Mouse (Mus musculus): ENCODE measurements around the gene 4930432K21Rik.

The 4930432K21Rik gene

DNA sequence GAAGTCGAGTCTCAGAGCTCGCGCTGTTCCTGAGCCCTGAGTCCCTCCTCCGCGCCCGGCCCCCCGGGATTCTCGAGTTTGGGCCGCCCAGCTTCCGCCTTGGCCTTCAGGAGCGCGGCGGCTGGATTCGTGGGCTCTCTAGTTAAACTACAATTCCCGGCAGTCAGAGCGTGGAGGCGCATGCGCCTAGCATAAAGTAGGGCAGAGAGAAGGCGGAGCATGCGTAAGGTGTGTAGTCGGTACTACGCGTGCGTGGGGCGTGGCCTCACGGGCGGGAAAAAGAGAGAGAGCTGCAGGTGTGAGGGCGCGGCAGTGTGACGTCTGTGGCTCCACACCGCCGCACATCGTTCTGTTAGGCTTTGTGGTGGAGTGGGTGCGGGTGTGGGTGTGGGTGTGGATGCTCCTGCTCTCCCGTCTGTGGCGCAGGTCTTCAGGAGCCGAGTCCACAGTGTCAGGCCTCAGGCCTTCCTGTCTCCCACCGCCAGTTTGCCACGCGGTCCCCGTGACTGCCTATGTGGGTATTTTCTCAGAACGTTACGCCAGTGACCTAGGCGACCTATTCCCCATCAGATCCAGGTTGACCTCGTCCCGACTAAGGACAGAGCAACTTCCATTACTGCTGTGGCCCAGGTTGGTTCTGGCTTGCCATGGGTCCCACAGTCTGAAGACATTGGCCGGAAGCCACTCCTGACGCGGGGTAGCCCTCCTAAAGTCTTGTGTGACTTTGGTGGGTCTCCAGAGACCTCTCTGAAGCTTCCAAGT lies at the start of gene 4930432K21Rik, which contains the start of gene Cc2d1a:
Gene 4930432K21Rik, plus strand, starts transcription at position 257 of the 762 bp plus-strand sequence.
Gene Cc2d1a, minus strand, starts transcription at position 168 of the 762 bp plus-strand sequence.
- in situ Hi-C loops (cut with MboI, MseI) = no loop called here

DNA sequence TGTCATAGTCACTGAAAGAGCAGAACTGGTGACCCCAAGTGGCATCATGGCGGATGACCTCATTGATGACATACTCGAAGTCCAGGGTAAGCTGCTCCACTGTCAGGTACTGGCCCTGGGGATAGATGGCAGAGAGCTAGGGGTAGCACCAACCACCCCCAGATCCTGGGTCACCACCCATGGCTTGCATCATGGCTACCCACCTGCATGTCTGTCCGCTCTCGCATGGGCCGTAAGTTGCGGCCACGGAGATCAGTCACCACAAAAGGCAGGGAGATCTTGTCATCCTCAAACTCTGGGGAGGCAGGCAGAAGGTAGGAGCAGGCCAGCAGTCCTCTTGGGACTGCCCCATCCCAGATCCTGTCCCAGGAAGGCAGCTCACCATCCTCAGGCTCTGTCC lies 49.4 kb upstream of the 4930432K21Rik start:
- in situ Hi-C loops (cut with MboI, MseI) = loop anchor here in 1 of 2 experiments (5.0 kb wide), 1 partner anchor 41 kb away; no protein-coding TSS in a partner anchor

DNA sequence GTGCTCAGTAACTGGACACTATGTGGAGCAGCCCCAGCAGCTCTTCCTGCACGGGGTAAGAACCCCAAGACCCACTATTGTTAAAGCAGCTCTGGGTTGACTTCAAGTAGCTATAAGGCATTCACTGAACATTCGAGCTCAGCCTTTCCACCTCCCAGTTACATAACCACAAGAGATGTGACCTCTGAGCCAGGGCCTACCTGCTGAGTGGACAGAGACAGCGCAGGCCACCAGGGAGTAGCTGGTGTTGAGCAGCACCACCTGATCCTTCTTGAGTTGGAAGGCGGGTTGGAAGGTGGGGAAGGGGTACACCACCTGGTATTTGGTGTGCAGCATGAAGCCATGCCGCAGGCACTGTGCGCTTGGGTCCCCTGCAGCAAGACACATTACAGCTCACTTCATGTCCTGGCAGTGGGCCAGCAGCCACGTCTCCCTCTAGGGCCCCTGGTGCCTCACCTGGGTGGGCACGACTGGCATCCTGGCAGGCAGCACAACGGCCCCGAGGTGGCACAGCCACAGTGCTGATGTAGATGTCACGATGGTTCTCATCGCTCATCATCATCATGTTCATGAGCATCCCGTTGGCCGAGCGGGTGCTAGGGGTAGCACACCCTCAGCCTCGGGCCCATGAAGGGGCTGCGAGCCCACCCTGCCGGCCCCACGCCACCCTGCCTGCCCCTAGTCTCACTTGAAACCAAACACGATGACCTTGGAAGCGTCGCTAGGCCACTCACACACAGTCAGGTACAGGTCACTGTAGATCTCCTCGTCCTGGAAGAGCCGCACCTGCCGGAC lies 46.2 kb upstream of the 4930432K21Rik start:
- in situ Hi-C loops (cut with MboI, MseI) = loop anchor here in 1 of 2 experiments (25.0 kb wide), 2 partner anchors 914 to 1339 kb away; partner anchors contain the start of gene Zfp330

DNA sequence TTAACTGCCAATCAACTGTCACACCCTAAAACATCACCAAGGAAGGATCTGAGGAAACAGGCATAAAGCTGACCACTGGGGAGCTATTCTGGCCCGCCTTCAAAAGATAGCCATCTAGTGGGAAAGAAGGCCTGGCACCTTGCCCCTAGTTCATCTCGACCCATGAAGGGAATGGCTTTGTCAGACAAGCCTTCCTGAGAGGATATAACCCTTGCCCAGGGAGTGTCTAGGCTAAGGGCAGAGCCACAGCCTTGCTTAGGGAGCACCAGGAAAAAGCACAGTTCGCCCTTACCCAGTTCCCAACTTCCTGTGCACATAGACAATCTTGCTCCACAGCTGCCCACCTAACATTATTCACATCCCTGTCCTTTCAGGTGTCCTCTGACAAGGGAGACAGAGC lies 44.2 kb upstream of the 4930432K21Rik start:
- in situ Hi-C loops (cut with MboI, MseI) = loop anchor here in 1 of 2 experiments (25.0 kb wide), 2 partner anchors 916 to 1341 kb away; partner anchors contain the start of gene Zfp330

DNA sequence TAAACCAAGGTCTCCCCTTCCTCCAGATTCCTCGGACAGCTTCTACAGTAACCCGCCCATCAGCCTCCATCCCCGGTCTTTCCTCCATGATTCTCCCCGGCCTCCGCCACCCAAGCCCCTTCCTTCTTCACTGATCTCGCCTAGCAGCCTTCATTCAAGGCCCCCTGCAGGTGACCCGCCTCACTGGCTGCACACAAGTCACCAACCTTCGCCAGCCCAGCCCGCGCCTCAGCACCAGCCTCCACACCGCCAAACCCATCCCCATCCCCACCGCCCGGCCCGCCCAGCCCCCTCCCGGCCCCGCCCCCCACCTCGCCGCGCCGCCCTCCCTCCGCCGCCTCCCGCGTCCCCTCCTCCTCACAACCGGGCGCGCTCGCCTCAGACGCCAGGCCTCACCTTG lies 43.6 kb upstream of the 4930432K21Rik start:
- in situ Hi-C loops (cut with MboI, MseI) = loop anchor here in 1 of 2 experiments (25.0 kb wide), 2 partner anchors 917 to 1342 kb away; partner anchors contain the start of gene Zfp330

DNA sequence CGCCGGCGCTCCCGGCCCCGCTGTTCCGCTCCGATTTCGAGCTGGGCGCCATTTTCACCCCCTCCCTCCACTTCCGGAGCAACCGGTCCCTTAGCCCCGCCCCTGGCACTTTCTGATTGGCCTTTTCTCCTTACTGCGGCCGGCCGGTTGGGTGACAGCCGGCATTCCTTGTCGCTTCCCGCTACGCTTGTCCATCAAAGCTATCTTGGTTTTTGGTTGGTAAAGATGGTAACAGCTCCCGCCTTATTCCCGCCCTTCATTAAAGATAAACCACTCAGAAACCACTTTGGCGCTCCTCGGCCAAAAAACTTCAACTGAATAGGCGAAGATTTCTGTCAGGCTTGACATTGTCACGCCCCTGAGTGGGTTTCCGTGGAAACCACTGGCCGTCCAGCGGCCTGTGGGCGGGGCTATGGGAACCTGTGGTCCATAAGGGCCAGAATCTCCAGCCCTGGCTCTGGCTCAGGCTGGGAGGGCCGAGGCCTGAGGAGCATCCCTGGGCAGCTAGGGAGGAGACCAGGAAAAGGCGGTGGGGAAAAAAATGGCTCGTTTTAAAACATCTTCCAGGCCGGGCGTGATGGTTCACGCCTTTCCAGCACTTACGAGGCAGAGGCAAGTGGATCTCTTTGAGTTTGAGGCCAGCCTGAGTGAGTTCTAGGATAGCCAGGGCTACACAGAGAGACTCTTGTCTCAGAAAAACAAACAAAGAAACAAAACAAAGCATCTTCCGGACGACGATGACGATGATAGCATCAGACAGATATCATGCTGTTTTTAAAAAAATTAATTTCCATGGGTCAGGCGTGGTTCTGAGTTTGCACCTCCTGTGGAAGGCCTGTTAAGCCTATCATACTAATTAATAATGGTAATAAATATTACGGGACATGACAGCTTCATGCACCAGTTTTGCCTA lies 42.9 kb upstream of the 4930432K21Rik start, which contains the start of gene Dcaf15:
Gene Dcaf15, minus strand, starts transcription at position 72 of the 913 bp plus-strand sequence.
- in situ Hi-C loops (cut with MboI, MseI) = loop anchor here in 1 of 2 experiments (25.0 kb wide), 2 partner anchors 918 to 1343 kb away; partner anchors contain the start of gene Zfp330

DNA sequence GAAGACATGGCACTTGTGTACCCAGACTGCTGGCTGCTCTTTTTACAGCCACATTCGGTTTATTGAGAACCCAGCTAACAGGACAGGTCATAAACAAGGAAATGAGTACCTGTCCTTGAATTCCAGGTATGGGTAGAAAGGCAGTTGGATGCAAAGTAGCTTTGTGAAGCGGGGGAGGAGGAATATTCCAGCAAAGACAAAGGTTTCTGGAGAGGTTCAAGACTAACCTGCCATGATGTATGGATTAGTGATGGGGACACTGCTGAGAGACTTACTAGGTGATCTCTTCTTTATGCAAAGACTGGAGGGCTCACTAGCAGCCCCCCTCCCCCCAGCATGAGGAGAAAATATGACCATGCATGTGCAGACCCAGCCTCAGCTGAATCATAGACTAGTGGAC lies 42.1 kb upstream of the 4930432K21Rik start:
- in situ Hi-C loops (cut with MboI, MseI) = loop anchor here in 1 of 2 experiments (25.0 kb wide), 2 partner anchors 918 to 1343 kb away; partner anchors contain the start of gene Zfp330

DNA sequence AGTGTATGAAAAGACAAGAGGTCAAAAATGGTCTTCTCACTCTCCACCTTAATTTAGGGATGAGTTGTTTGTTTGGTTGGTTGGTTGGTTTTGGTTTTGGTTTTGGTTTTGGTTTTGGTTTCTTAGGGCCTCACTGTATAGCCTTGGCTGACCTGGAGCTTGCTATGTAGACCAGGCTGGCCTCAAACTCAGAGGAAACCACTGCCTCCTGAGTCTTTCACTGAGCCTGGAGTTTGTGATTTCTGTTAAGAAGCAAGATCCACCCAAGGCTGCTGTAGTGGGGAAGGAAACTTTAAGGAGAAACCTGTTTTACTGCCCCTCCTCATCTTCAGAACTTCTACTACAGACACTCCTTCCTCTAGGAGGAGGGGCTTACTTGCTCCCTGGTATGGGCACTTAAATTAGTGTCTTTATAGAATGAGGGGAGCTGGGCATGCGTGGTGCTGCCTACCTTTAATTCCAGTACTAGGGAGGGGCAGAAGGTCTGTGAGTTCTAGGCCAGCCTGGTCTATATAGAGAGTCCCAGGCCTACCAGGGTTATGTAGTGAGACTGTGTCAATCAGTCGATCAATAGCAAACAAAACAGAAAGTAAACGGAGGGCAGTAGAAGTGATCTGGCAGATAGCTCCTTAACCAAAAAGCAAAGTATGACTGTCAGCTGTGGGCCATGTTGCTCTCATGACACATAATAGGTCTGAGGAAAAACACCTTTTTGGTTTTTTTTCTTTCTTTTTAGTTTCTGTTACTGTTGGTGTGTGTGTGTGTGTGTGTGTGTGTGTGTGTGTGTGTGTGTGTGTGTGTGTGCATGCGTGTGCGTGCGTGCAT lies 41.4 kb upstream of the 4930432K21Rik start:
- in situ Hi-C loops (cut with MboI, MseI) = loop anchor here in 1 of 2 experiments (25.0 kb wide), 2 partner anchors 919 to 1344 kb away; partner anchors contain the start of gene Zfp330

DNA sequence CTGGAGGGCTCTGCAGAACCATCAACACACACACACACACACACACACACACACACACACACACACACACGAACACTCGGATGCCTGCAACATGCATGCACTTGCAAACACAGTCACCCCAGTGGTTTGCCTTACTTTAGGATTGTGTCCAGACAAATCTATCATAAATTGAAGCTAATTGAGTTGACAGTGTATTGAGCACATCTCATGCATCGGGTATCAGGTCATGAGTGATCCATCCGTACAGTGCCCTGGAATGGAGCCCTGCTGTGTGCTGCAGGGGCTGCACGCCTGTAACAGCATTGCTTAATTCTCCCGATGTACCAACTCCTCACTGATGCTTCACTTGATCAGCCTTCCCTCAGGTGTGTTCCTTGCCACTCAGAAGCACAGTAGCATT lies 32.2 kb upstream of the 4930432K21Rik start:
- in situ Hi-C loops (cut with MboI, MseI) = loop anchor here in 1 of 2 experiments (25.0 kb wide), 2 partner anchors 928 to 1353 kb away; partner anchors contain the start of gene Zfp330

DNA sequence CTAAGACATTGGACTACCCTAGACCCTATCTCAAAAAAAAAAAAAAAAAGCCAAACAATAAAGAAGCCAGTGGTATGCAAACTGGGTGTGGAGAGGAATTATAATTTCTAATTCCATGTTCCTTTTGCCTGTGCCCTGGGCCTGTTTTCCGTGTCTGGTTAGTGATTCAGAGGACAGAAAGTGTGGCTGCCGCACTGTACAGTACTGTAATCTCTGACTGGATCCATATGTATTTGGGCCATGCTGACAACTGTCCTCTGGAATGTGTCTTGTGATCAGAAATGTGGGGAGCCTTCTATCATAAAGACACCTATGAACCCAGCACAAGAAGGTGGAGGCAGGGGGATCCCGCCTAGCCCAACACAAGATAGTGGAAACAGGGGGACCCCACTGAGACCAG lies 25.7 kb upstream of the 4930432K21Rik start:
- in situ Hi-C loops (cut with MboI, MseI) = loop anchor here (5.0 to 25.0 kb wide), 3 partner anchors 65 to 1360 kb away; partner anchors contain the start of gene Zfp330 (in 1 of the 2)

DNA sequence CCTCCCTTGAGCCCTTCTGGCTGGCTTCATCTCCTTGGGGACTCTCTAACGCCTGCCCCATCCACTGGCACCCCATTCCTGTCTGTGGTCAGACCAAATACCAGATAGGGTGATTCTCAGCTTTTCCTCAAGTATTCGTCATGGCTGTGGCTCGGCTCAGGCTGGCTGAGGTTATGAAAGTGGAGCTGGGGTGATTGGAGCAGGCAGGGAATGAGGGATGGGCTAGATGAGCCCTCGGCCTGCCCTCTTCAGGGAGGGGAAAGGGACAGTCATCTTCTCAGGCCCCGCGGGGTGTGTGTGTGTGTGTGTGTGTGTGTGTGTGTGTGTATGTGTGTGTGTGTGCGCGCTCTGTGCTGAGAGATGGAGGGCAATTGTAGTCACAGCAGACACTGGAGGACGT lies 22.2 kb upstream of the 4930432K21Rik start, which contains the start of gene Podnl1:
Gene Podnl1, plus strand, starts transcription at position 334 of the 400 bp plus-strand sequence.
- in situ Hi-C loops (cut with MboI, MseI) = no loop called here

DNA sequence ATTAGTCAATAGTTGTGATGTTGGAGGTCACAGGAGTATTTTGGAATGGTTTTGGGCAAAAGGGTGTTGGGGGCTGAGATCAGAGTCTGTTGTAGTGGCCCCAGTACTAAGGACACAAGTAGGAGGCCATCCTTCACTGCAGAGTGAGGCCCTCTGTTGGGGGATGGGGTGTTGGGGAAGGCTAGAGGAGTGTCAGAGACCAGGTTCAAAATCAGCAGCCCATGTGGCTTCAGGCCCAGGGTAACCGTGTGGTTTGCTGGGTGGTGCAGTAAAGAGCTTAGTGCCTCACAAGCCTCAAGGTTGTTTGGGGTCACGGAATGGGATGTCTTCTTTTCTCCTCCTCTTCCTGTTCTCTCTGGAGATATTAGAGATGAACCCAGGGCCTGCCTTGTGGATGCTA lies 21.1 kb upstream of the 4930432K21Rik start:
- in situ Hi-C loops (cut with MboI, MseI) = no loop called here

DNA sequence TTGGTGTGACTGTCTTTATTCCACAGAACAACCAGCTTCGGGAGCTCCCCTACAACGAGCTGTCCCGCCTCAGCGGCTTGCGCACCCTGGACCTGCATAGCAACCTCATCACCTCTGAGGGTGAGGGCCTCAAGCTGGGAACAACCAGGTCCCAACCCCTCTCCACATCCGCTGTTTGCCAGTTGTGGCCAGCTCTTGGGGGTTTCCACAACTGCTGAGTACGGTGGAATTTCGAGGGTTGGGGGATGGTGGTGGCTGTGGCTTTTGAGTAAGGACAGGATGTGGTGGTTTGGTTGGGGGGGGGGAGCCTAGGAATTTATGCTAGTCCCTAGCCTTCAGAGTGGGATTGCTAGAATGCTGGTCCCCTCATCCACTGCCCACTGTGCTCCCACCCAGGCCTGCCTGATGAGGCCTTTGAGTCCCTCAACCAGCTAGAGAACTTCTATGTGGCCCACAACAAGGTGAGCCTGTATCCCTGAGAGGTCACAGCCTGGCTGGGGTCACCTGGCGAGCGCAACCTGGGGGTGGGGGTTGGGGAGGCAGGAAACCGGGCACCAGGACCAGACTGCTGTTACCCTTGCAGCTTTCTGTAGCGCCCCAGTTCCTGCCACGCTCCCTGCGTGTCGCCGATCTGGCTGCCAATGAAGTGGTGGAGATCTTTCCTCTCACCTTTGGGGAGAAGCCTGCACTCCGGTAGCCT lies 20.5 kb upstream of the 4930432K21Rik start:
- in situ Hi-C loops (cut with MboI, MseI) = no loop called here

DNA sequence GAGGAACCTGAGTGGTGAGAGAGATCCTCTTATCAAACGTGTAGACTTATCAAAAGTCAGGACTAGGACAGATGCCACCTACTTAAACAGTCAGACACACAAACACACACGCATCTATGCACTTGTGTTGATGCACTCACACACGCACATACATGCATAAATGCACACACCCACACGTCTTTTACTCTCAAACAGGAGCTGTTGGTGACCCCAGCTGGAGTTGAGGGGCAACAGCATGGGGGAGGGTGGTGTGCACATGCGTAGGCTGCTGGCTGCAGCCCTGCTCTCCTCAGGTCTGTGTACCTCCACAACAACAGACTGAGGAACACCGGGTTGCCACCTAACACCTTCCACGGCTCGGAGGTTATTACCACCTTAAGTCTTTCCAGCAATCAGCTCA lies 19.5 kb upstream of the 4930432K21Rik start:
- in situ Hi-C loops (cut with MboI, MseI) = no loop called here

DNA sequence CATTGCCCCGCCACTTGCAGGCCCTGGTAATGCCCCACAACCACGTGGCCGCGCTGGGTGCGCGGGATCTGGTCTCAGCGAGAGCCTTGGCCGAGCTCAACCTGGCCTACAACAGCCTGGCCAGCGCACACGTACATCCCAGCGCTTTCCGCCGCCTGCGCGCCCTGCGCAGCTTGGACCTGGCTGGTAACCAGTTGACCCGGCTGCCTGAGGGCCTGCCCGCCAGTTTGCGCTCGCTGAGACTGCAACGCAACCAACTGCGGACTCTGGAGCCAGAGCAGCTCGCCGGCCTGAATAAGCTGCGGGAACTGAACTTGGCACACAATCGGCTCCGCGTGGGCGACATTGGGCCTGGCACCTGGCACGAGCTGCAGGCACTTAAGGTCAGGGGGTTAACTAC lies 17.0 kb upstream of the 4930432K21Rik start:
- in situ Hi-C loops (cut with MboI, MseI) = loop anchor here in 1 of 2 experiments (5.0 kb wide), 1 partner anchor 94 kb away; no protein-coding TSS in a partner anchor

DNA sequence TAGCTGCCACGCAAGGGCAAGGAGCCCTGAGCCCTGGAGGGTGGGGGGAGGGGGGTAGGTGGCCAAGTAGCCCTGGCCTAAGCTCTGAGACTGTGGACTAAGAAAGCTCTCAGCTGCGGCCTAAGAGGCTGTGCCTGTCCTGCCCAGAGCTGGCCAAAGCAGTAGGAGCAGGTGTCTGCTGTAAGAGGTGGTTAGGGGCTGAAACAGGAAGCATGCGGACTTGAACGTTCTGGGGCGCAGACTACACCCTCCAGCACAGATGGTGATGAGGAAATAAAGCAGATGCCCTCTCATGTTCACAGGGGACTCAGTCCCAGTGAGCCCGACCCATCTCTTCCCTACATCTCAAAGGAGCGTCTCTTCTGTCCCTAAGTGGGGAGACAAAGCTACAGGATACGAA lies 15.6 kb upstream of the 4930432K21Rik start:
- in situ Hi-C loops (cut with MboI, MseI) = loop anchor here in 1 of 2 experiments (5.0 kb wide), 1 partner anchor 95 kb away; no protein-coding TSS in a partner anchor

DNA sequence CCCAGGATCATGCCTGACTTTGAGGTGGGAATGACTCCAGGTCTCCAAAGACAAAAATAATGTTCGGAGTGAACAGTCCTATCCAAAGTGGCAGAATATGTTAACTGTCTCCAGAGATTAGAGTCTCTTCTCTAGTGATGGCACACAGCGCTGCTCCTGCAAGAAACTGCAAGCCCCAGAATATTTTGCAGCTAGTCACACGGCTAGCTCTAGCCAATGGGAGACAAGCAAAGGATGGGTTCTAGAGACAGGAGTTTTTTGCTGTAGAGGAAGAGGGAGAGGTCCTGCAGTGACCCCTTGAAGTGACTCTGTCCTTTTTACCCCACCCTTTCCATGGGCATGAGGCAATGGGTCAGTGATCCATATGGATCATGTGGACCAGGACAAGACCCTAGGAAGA lies 10.0 kb upstream of the 4930432K21Rik start:
- in situ Hi-C loops (cut with MboI, MseI) = no loop called here

DNA sequence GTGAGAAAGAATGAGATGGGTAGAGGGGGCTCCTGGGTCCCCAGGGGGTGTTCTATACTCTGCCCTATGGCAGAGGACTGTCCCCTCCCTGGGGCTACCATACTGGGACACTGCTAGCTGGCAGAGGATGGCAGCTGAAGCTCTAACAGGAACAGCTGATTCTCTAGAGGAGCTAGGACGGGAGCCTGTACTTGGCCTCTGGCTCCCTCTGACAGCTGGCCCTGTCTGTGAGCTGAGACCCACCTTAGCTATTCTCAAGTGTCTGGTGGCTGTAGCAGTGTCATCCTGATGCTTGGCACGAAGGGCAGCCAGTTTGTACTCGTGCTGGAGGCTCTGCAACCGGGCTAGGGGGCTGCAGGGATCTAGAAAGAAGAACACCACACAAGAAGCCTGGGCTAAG lies 7.0 kb upstream of the 4930432K21Rik start:
- in situ Hi-C loops (cut with MboI, MseI) = no loop called here

Measured in T-helper 17 cell (primary cell).